Mouse (Mus musculus) stomach, postnatal 0 days (tissue): Measurements from ENCODE around the gene Med19. TPM values are rescaled to one million over a fixed set of nuclear protein-coding genes. Genes with fewer than 3 reads are reported as not detected.

Experiments
- ATAC-seq: fragments of 200-750 bp; cut with Nextera tagmentation; 2 replicates; pipeline ENCODE4 v1.8.0; 2017; ENCODE audit not compliant: low FRiP score, low TSS enrichment
- DNase-seq: peaks from one replicate; pipeline ENCODE4 v3.0.0-alpha.2; 2016; ENCODE audit warnings: low spot score
- H3K27ac ChIP-seq: fragments of 300-500 bp; sonication (generic); replicated peaks from 2 replicates; pipeline ENCODE4 v1.5.1; 2014; ENCODE audit warnings: mild to moderate bottlenecking, control low read depth
- H3K27me3 ChIP-seq: fragments of 300-500 bp; sonication (generic); 2 replicates; pipeline ENCODE4 v1.6.1; 2014; ENCODE audit warnings: low read length; ENCODE audit not compliant: control insufficient read depth, insufficient read depth
- H3K36me3 ChIP-seq: fragments of 300-500 bp; sonication (generic); 2 replicates; pipeline ENCODE4 v1.6.1; 2014; ENCODE audit warnings: low read length, mixed read lengths; ENCODE audit not compliant: control insufficient read depth, insufficient read depth
- H3K4me1 ChIP-seq: fragments of 300-500 bp; sonication (generic); replicated peaks from 2 replicates; pipeline ENCODE4 v1.6.1; 2014; ENCODE audit warnings: antibody characterized with exemption; ENCODE audit not compliant: control insufficient read depth, insufficient read depth
- H3K4me2 ChIP-seq: fragments of 300-500 bp; sonication (generic); replicated peaks from 2 replicates; pipeline ENCODE4 v1.6.1; 2014; ENCODE audit warnings: low read depth, mild to moderate bottlenecking, control low read depth, moderate library complexity
- H3K4me3 ChIP-seq: fragments of 300-500 bp; sonication (generic); 2 replicates; pipeline ENCODE4 v1.5.1; 2014; ENCODE audit warnings: low read depth, low read length, control low read depth
- H3K9ac ChIP-seq: fragments of 300-500 bp; sonication (generic); 2 replicates; pipeline ENCODE4 v1.6.1; 2014; ENCODE audit warnings: mild to moderate bottlenecking, low read length, control low read depth, mixed read lengths
- H3K9me3 ChIP-seq: fragments of 300-500 bp; sonication (generic); 2 replicates; pipeline ENCODE4 v1.6.1; 2016; ENCODE audit warnings: low read length; ENCODE audit not compliant: control insufficient read depth
- CTCF ChIP-seq: IDR thresholded peaks from 2 replicates; pipeline ENCODE4 v1.5.1; 2016; ENCODE audit warnings: antibody characterized with exemption, low read depth, mild to moderate bottlenecking, moderate library complexity
- EP300 ChIP-seq: optimal IDR thresholded peaks from 2 replicates; pipeline ENCODE3; 2016; ENCODE audit warnings: antibody characterized with exemption
- WGBS: fragments of 180-500 bp; shearing (Covaris S2); extraction: QIAGEN DNeasy Blood & Tissue Kit; methylation state at CpG from one replicate; pipeline ENCODE4 v1.1.7; 2014; 5-methylcytosine and 5-hydroxymethylcytosine counted together
- polyA plus RNA-seq: library from polyadenylated mRNA; unstranded; fragments of >200 nt; fragmentation: Nextera tagmentation; extraction: Ambion mirVana; gene quantifications from 2 replicates; pipeline ENCODE4 v1.2.1, GENCODE M21; 2015

Med19 gene
- polyA plus RNA-seq, 1 experiment from 2014 or later, result 18.2 TPM

- TF ChIP-seq EP300, result no peak
- no peak for TF ChIP-seq CTCF
- Histone ChIP-seq H3K27me3 (no peaks in the 10 kb centered on the region), H3K4me2 (peak overlapping the region; percentile 79), H3K4me1 (no peaks in the 10 kb centered on the region), H3K27ac (peak overlapping the region; percentile 91), H3K9me3 (no peaks in the 10 kb centered on the region), H3K36me3 (no peaks in the 10 kb centered on the region), H3K4me3 (peak overlapping the region; percentile 93), H3K9ac (peak overlapping the region; percentile 69)
- ATAC-seq, result no peak
- WGBS, result 17% methylated on average over 9 of the region's 9 CpGs
- DNase-seq, result no peak
These were observed 38.5 kb downstream of the Med19 start for GRCm38 (mm10) chr2:84716423-84717355.

- Histone ChIP-seq H3K9ac (no peak overlapping the region), H3K9me3 (no peaks in the 10 kb centered on the region), H3K27me3 (no peaks in the 10 kb centered on the region), H3K27ac (no peak overlapping the region), H3K36me3 (no peaks in the 10 kb centered on the region), H3K4me2 (no peak overlapping the region), H3K4me1 (no peaks in the 10 kb centered on the region), H3K4me3 (no peak overlapping the region)
- WGBS, result 98% methylated on average over 4 of the region's 4 CpGs
- DNase-seq (no peak), ATAC-seq (no peak)
- TF ChIP-seq CTCF (no peak), EP300 (no peak)
These were observed 39.2 kb downstream of the Med19 start for GRCm38 (mm10) chr2:84717357-84717756.

- H3K27me3 ChIP-seq, result no peaks in the 10 kb centered on the region
- H3K36me3 ChIP-seq, result peaks cover 6% of the 10 kb centered on the region
- no peak for ATAC-seq
- 94% methylated on average over 2 of the region's 2 CpGs for WGBS
- H3K4me1 ChIP-seq, result no peaks in the 10 kb centered on the region
- no peak overlapping the region for H3K27ac ChIP-seq
- no peaks in the 10 kb centered on the region for H3K9me3 ChIP-seq
- no peak overlapping the region for H3K9ac ChIP-seq
- no peak for TF ChIP-seq EP300
- DNase-seq, result no peak
- no peak overlapping the region for H3K4me2 ChIP-seq
- H3K4me3 ChIP-seq, result no peak overlapping the region
These were observed 42.5 kb downstream of the Med19 start for GRCm38 (mm10) chr2:84720718-84721117.

GRCm38 (mm10) chr2:84721182-84721581 lies 43.0 kb downstream of the Med19 start:
- Histone ChIP-seq H3K4me2 (no peak overlapping the region), H3K27me3 (no peaks in the 10 kb centered on the region), H3K9me3 (no peaks in the 10 kb centered on the region), H3K27ac (no peak overlapping the region), H3K4me1 (0 out of 2 replicates have a peak, but pooled peaks cover 1% of the 10 kb centered on the region), H3K4me3 (no peak overlapping the region), H3K9ac (no peak overlapping the region), H3K36me3 (peaks cover 6% of the 10 kb centered on the region)
- ATAC-seq (no peak), DNase-seq (no peak)
- WGBS, result 73% methylated on average over 3 of the region's 3 CpGs
- TF ChIP-seq EP300, result no peak
- TF ChIP-seq CTCF, result no peak

- Histone ChIP-seq H3K9me3 (no peaks in the 10 kb centered on the region), H3K4me1 (0 out of 2 replicates have a peak, but pooled peaks cover 2% of the 10 kb centered on the region), H3K9ac (no peak overlapping the region), H3K4me3 (no peak overlapping the region), H3K4me2 (no peak overlapping the region), H3K36me3 (peaks cover 6% of the 10 kb centered on the region), H3K27ac (no peak overlapping the region), H3K27me3 (no peaks in the 10 kb centered on the region)
- no peak for TF ChIP-seq EP300
- TF ChIP-seq CTCF, result no peak
- no peak for ATAC-seq
- 92% methylated on average over 14 of the region's 14 CpGs for WGBS
- DNase-seq, result no peak
These were observed 45.7 kb downstream of the Med19 start for GRCm38 (mm10) chr2:84723856-84724255.

GRCm38 (mm10) chr2:84725770-84726169 lies 47.6 kb downstream of the Med19 start:
- H3K36me3 ChIP-seq, result peaks cover 6% of the 10 kb centered on the region
- no peaks in the 10 kb centered on the region for H3K9me3 ChIP-seq
- H3K27ac ChIP-seq, result no peak overlapping the region
- WGBS, result 91% methylated on average over 10 of the region's 10 CpGs
- ATAC-seq (no peak), DNase-seq (no peak)
- H3K4me3 ChIP-seq, result no peak overlapping the region
- H3K27me3 ChIP-seq, result no peaks in the 10 kb centered on the region
- 0 out of 2 replicates have a peak, but pooled peaks cover 2% of the 10 kb centered on the region for H3K4me1 ChIP-seq
- H3K4me2 ChIP-seq, result no peak overlapping the region
- no peak overlapping the region for H3K9ac ChIP-seq
- no peak for TF ChIP-seq EP300
- TF ChIP-seq CTCF, result no peak
